Mouse (Mus musculus) kidney, adult 2 months (tissue): ENCODE data around the gene Slc25a11.

ENCODE experiments used
- CTCF ChIP-seq: fragments of 200-500 bp; conservative IDR thresholded peaks from 2 replicates; pipeline ENCODE4 v1.5.1; 2011; ENCODE audit warnings: low read depth, mild to moderate bottlenecking, control low read depth, low read length, moderate library complexity, mixed read lengths; ENCODE audit not compliant: insufficient read depth, insufficient read length
- POLR2A ChIP-seq: fragments of 200-500 bp; IDR thresholded peaks from one replicate; pipeline ENCODE4 v1.6.1; 2011; ENCODE audit warnings: low read depth, low read length, control low read depth

DNA sequence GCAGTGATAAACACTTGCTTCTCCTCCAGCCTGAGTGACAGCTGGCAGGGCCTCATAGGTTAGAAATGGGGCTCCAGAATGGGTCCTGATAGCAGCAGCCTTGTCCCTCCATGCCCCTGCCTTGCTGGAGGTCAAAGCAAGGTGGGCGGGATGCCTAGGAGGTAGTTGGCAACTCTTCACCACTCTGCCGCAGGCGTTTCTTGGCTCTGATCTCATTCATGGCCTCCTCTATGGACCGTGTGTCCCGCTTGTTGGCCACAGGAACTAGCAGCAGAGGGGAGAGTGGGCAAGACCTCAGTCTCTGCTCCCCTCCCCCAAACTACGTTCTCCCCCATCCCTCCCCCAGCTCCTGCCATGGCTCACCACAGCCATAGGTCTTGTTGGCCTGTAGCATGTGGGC is 16.7 kb upstream of the Slc25a11 start:
- TF ChIP-seq CTCF (no peak), POLR2A (no peak)
